Mouse (Mus musculus) heart, embryonic 10.5 days (tissue): Measurements from ENCODE around the gene Fam210b. TPM values are rescaled to one million over a fixed set of nuclear protein-coding genes. Genes with fewer than 3 reads are reported as not detected.
"Not testable (repeated sequence)": the region's sequence is repeated elsewhere in the genome, so short reads cannot be mapped to it uniquely, and the experiment has no call there.

Experiments used
- DNase-seq: peaks from one replicate; pipeline ENCODE4 v3.0.0-alpha.2; 2017; ENCODE audit warnings: low spot score
- H3K27ac ChIP-seq: fragments of 300-500 bp; sonication (generic); 2 replicates; pipeline ENCODE4 v1.5.1; 2016; ENCODE audit warnings: mild to moderate bottlenecking
- H3K27me3 ChIP-seq: fragments of 300-500 bp; sonication (generic); 2 replicates; pipeline ENCODE4 v1.6.1; 2016; ENCODE audit warnings: mild to moderate bottlenecking; ENCODE audit not compliant: poor library complexity, insufficient read depth, severe bottlenecking
- H3K36me3 ChIP-seq: fragments of 300-500 bp; sonication (generic); 2 replicates; pipeline ENCODE4 v1.6.1; 2016; ENCODE audit warnings: mild to moderate bottlenecking, moderate library complexity
- H3K4me1 ChIP-seq: fragments of 300-500 bp; sonication (generic); 2 replicates; pipeline ENCODE4 v1.6.1; 2016; ENCODE audit warnings: mild to moderate bottlenecking
- H3K4me3 ChIP-seq: fragments of 300-500 bp; sonication (generic); 2 replicates; pipeline ENCODE4 v1.5.1; 2016; ENCODE audit warnings: mild to moderate bottlenecking, moderate library complexity
- H3K9me3 ChIP-seq: fragments of 300-500 bp; sonication (generic); 2 replicates; pipeline ENCODE4 v1.6.1; 2016; ENCODE audit warnings: mild to moderate bottlenecking, moderate library complexity
- WGBS: fragments of 180-500 bp; shearing (Covaris S2); methylation state at CpG from one replicate; pipeline ENCODE4 v1.1.7; 2016; 5-methylcytosine and 5-hydroxymethylcytosine counted together
- polyA plus RNA-seq: library from polyadenylated mRNA; unstranded; fragments of >200 nt; fragmentation: Nextera tagmentation; extraction: Ambion mirVana; gene quantifications from 2 replicates; pipeline ENCODE4 v1.2.1, GENCODE M21; 2016

The Fam210b gene
- polyA plus RNA-seq, result 23.3 and 24.9 TPM in 2 replicates

GRCm38 (mm10) chr2:172345258-172345738 is at the start of gene Fam210b:
Fam210b (plus strand) TSS chr2:172345565.
- 0 out of 2 replicates have a peak, but pooled peaks cover 3% of the 10 kb centered on the region for H3K9me3 ChIP-seq

GRCm38 (mm10) chr2:172298083-172298482 is 47.3 kb upstream of the Fam210b start:
- no peak overlapping the region for H3K4me3 ChIP-seq
- DNase-seq, result no peak
- H3K27ac ChIP-seq, result peak overlapping the region; percentile 47; the same call in 1 of the 2 replicates
- H3K27me3 ChIP-seq, result no peaks in the 10 kb centered on the region
- no peaks in the 10 kb centered on the region for H3K36me3 ChIP-seq
- no peaks in the 10 kb centered on the region for H3K9me3 ChIP-seq
- 26% methylated on average over 1 of the region's 1 CpGs for WGBS
- H3K4me1 ChIP-seq, result peaks cover 7% of the 10 kb centered on the region

More at GRCm38 (mm10) chr2:172345258-172345738, at the start of gene Fam210b:
- 1% methylated on average over 35 of the region's 35 CpGs for WGBS
- Histone ChIP-seq H3K36me3 (no peaks in the 10 kb centered on the region), H3K27me3 (no peaks in the 10 kb centered on the region), H3K4me1 (peaks cover 42% of the 10 kb centered on the region), H3K27ac (peak within 1 kb of the TSS; percentile 86), H3K4me3 (peak within 1 kb of the TSS; percentile 84)
- peak; percentile 99 for DNase-seq

GRCm38 (mm10) chr2:172298542-172298941 is 46.8 kb upstream of the Fam210b start:
- Histone ChIP-seq H3K27ac (peak overlapping the region; percentile 47), H3K4me1 (peaks cover 7% of the 10 kb centered on the region), H3K9me3 (no peaks in the 10 kb centered on the region), H3K27me3 (no peaks in the 10 kb centered on the region), H3K36me3 (no peaks in the 10 kb centered on the region), H3K4me3 (no peak overlapping the region)
- WGBS, result 37% methylated on average over 1 of the region's 1 CpGs
- DNase-seq, result no peak

GRCm38 (mm10) chr2:172299126-172299921 is 46.0 kb upstream of the Fam210b start:
- peaks cover 7% of the 10 kb centered on the region for H3K4me1 ChIP-seq
- H3K4me3 ChIP-seq, result no peak overlapping the region
- no peak for DNase-seq
- H3K9me3 ChIP-seq, result no peaks in the 10 kb centered on the region
- H3K27me3 ChIP-seq, result no peaks in the 10 kb centered on the region
- 22% methylated on average over 14 of the region's 14 CpGs for WGBS
- no peaks in the 10 kb centered on the region for H3K36me3 ChIP-seq
- peak overlapping the region; percentile 64; the same call in 1 of the 2 replicates for H3K27ac ChIP-seq

GRCm38 (mm10) chr2:172302396-172302795 is 43.0 kb upstream of the Fam210b start:
- Histone ChIP-seq H3K36me3 (no peaks in the 10 kb centered on the region), H3K27ac (no peak overlapping the region), H3K27me3 (no peaks in the 10 kb centered on the region), H3K9me3 (no peaks in the 10 kb centered on the region), H3K4me3 (no peak overlapping the region), H3K4me1 (peaks cover 14% of the 10 kb centered on the region)
- WGBS, result 83% methylated on average over 5 of the region's 5 CpGs
- no peak for DNase-seq

GRCm38 (mm10) chr2:172304118-172304708 is 41.2 kb upstream of the Fam210b start:
- no peaks in the 10 kb centered on the region for H3K27me3 ChIP-seq
- H3K27ac ChIP-seq, result no peak overlapping the region
- peaks cover 17% of the 10 kb centered on the region for H3K4me1 ChIP-seq
- no peaks in the 10 kb centered on the region for H3K9me3 ChIP-seq
- H3K36me3 ChIP-seq, result no peaks in the 10 kb centered on the region
- 77% methylated on average over 8 of the region's 8 CpGs for WGBS
- no peak overlapping the region for H3K4me3 ChIP-seq
- no peak for DNase-seq

- WGBS, result 66% methylated on average over 7 of the region's 7 CpGs
- not testable (repeated sequence) for H3K27ac ChIP-seq, H3K36me3 ChIP-seq, H3K4me3 ChIP-seq, H3K9me3 ChIP-seq, DNase-seq, H3K27me3 ChIP-seq, H3K4me1 ChIP-seq
Measured at GRCm38 (mm10) chr2:172305546-172305945, 39.8 kb upstream of the Fam210b start.

GRCm38 (mm10) chr2:172306544-172306943 is 38.8 kb upstream of the Fam210b start:
- WGBS, result 72% methylated on average over 4 of the region's 4 CpGs
- Histone ChIP-seq H3K36me3 (no peaks in the 10 kb centered on the region), H3K9me3 (no peaks in the 10 kb centered on the region), H3K27ac (no peak overlapping the region), H3K4me1 (peaks cover 10% of the 10 kb centered on the region; the same call in 1 of the 2 replicates), H3K27me3 (no peaks in the 10 kb centered on the region), H3K4me3 (no peak overlapping the region)
- DNase-seq, result no peak

- Histone ChIP-seq H3K9me3 (no peaks in the 10 kb centered on the region; the same call in 1 of the 2 replicates), H3K4me3 (no peak overlapping the region), H3K36me3 (no peaks in the 10 kb centered on the region), H3K27ac (no peak overlapping the region), H3K27me3 (no peaks in the 10 kb centered on the region), H3K4me1 (0 out of 2 replicates have a peak, but pooled peaks cover 3% of the 10 kb centered on the region)
- no peak for DNase-seq
- 89% methylated on average over 9 of the region's 9 CpGs for WGBS
Measured at GRCm38 (mm10) chr2:172311731-172312130, 33.6 kb upstream of the Fam210b start.

- Histone ChIP-seq H3K4me1 (no peaks in the 10 kb centered on the region), H3K27me3 (peaks cover 4% of the 10 kb centered on the region; the same call in 1 of the 2 replicates), H3K4me3 (no peak overlapping the region), H3K9me3 (no peaks in the 10 kb centered on the region), H3K27ac (no peak overlapping the region), H3K36me3 (no peaks in the 10 kb centered on the region)
- DNase-seq, result peak; percentile 85
- WGBS, result 18% methylated on average over 9 of the region's 9 CpGs
Measured at GRCm38 (mm10) chr2:172320878-172321277, 24.5 kb upstream of the Fam210b start.

GRCm38 (mm10) chr2:172328248-172328647 is 17.1 kb upstream of the Fam210b start:
- H3K4me1 ChIP-seq, result peaks cover 4% of the 10 kb centered on the region; the same call in 1 of the 2 replicates
- no peaks in the 10 kb centered on the region for H3K9me3 ChIP-seq
- no peak overlapping the region for H3K27ac ChIP-seq
- WGBS, result 57% methylated on average over 8 of the region's 8 CpGs
- H3K36me3 ChIP-seq, result no peaks in the 10 kb centered on the region
- no peak overlapping the region for H3K4me3 ChIP-seq
- peaks cover 30% of the 10 kb centered on the region for H3K27me3 ChIP-seq
- no peak for DNase-seq

GRCm38 (mm10) chr2:172329179-172329578 is 16.2 kb upstream of the Fam210b start:
- H3K27me3 ChIP-seq, result peaks cover 32% of the 10 kb centered on the region
- 4% methylated on average over 13 of the region's 13 CpGs for WGBS
- H3K4me3 ChIP-seq, result 0 out of 2 replicates have a peak overlapping the region, but pooled peaks have one; percentile 19
- DNase-seq, result peak; percentile 89
- H3K9me3 ChIP-seq, result no peaks in the 10 kb centered on the region
- H3K4me1 ChIP-seq, result peaks cover 4% of the 10 kb centered on the region; the same call in 1 of the 2 replicates
- no peaks in the 10 kb centered on the region for H3K36me3 ChIP-seq
- H3K27ac ChIP-seq, result no peak overlapping the region
